Mouse (Mus musculus) megakaryocyte, adult 5-6 weeks (primary cell): ENCODE measurements at regions not wholly inside any gene's neighbourhood (a gene's known extent, or its start where the extent isn't known, plus 50 kb on each side); places are given as distances from the start of the nearest gene placed in this dataset.

ENCODE experiments used
- ATAC-seq: 2 replicates; pipeline ENCODE4 v1.8.0; 2016; ENCODE audit warnings: mild to moderate bottlenecking, inconsistent platforms; ENCODE audit not compliant: poor library complexity, severe bottlenecking

GRCm38 (mm10) chr1:137044076-137044475, 83.8 kb upstream of the Nr5a2 start:
- ATAC-seq, result no peak

- ATAC-seq, result no peak
These were observed 82.3 kb upstream of the Nr5a2 start for GRCm38 (mm10) chr1:137042414-137043010.

GRCm38 (mm10) chr1:137040898-137041297, 80.7 kb upstream of the Nr5a2 start:
- no peak for ATAC-seq

- no peak for ATAC-seq
These were observed 74.3 kb upstream of the Nr5a2 start for GRCm38 (mm10) chr1:137034586-137034985.

GRCm38 (mm10) chr1:137033679-137034078, 73.4 kb upstream of the Nr5a2 start:
- ATAC-seq, result no peak

GRCm38 (mm10) chr1:137023706-137024105, 63.5 kb upstream of the Nr5a2 start:
- ATAC-seq, result no peak

GRCm38 (mm10) chr1:137020528-137020927, 60.3 kb upstream of the Nr5a2 start:
- ATAC-seq, result no peak

- peak; percentile 80 for ATAC-seq
These were observed 57.4 kb upstream of the Nr5a2 start for GRCm38 (mm10) chr1:137017642-137018041.

- no peak for ATAC-seq
These were observed 50.1 kb upstream of the Nr5a2 start for GRCm38 (mm10) chr1:137010240-137010926.
